In the genomic region with DNA sequence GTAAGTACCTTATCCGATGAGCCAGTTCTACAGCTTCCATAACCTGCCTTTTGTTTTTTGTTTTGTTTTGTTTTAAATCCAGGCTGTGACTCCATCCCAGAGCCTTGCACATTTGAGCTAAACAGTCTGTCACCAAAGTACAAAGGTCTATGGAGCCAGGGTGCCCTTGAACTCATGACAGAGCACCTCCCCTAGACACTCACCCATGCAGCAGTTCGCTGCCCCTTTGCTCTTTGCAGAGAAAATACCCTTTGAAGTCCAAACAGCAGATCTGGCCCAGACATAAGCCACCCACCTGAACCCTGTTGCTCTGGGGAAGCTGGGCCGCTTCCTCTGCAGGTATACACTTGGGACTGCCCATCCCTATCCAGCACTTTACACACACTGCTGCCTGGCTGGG, we compare ENCODE assay signal across 17 mouse cellular contexts. TPM values are rescaled to one million over a fixed set of nuclear protein-coding genes. Genes with fewer than 3 reads are reported as not detected.
"Had no signal": no experiment of that assay in that cellular context is flagged by ENCODE, and none has a peak within 500 bp of the region (broad histone marks: within the 10 kb centered on the region; RNA-seq: fewer than 3 reads in every experiment).

No protein-coding gene starts in this region.

- H3K27ac ChIP-seq: hindbrain, embryonic 15.5 days; left cerebral cortex, adult 2 months; limb, embryonic 10.5 days; macrophage; midbrain, embryonic 15.5 days; neural tube, embryonic 13.5 days; stomach, embryonic 15.5 days had no signal

- H3K4me3 ChIP-seq: hindbrain, embryonic 15.5 days; left cerebral cortex, adult 2 months; limb, embryonic 10.5 days; megakaryocyte, embryonic 14.5 days; midbrain, embryonic 15.5 days; neural tube, embryonic 13.5 days; stomach, embryonic 15.5 days had no signal

- H3K27me3 ChIP-seq: hindbrain, embryonic 15.5 days; megakaryocyte, embryonic 14.5 days; midbrain, embryonic 15.5 days; neural tube, embryonic 13.5 days; stomach, embryonic 15.5 days had no signal

- DNase-seq: kidney, adult 11 months; kidney, postnatal 36 days; lung, adult 2 months; lung, postnatal 14 days; right cerebral cortex, postnatal 14 days; thymus, adult 2 months; thymus, postnatal 25 days had no signal

- ATAC-seq: midbrain, embryonic 15.5 days had no signal

- H3K4me2 ChIP-seq: hindbrain, embryonic 15.5 days; midbrain, embryonic 11.5 days; midbrain, embryonic 15.5 days; neural tube, embryonic 13.5 days; stomach, embryonic 15.5 days had no signal

- H3K9me3 ChIP-seq: hindbrain, embryonic 15.5 days; limb, embryonic 10.5 days; megakaryocyte, embryonic 14.5 days; midbrain, embryonic 15.5 days; neural tube, embryonic 13.5 days; stomach, embryonic 15.5 days had no signal

- H3K4me1 ChIP-seq: hindbrain, embryonic 15.5 days; limb, embryonic 10.5 days; midbrain, embryonic 15.5 days; neural tube, embryonic 13.5 days; stomach, embryonic 15.5 days had no signal

- H3K9ac ChIP-seq: hindbrain, embryonic 15.5 days; midbrain, embryonic 15.5 days; neural tube, embryonic 13.5 days; stomach, embryonic 15.5 days had no signal

RNA-seq across cellular contexts. Expression of a gene that starts 36.8 kb away (rescaled TPM):
- total RNA-seq: monocyte, adult 5-6 weeks had no signal
